Mouse (Mus musculus) kidney, adult 2 months (tissue): ENCODE results near the gene Eif5b.

Experiments used
- CTCF ChIP-seq: fragments of 200-500 bp; conservative IDR thresholded peaks from 2 replicates; pipeline ENCODE4 v1.5.1; 2011; ENCODE audit warnings: low read depth, mild to moderate bottlenecking, control low read depth, low read length, moderate library complexity, mixed read lengths; ENCODE audit not compliant: insufficient read depth, insufficient read length
- POLR2A ChIP-seq: fragments of 200-500 bp; IDR thresholded peaks from one replicate; pipeline ENCODE4 v1.6.1; 2011; ENCODE audit warnings: low read depth, low read length, control low read depth

DNA sequence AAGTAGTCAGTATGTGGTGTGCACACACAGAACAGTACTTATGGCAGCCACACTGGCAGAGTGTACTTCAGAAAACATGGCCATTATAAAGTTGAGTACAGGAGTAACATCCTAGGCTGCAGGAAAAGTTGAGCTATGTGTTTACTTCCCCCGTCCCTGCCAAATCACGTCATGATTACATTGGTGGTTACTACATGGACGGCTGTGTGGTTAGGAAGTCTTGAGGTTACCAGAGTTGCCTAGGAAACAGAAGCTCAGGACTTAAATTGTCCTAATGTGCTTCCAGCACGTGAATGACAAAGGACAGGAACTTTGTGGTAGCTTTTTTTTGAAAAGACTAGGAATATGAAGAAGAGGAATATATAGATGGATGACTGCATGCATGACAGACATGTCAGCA, 51.8 kb downstream of the Eif5b start:
- TF ChIP-seq CTCF, result no peak
- TF ChIP-seq POLR2A, result no peak
